7 mouse cellular contexts compared by ENCODE assay signal in the genomic region with DNA sequence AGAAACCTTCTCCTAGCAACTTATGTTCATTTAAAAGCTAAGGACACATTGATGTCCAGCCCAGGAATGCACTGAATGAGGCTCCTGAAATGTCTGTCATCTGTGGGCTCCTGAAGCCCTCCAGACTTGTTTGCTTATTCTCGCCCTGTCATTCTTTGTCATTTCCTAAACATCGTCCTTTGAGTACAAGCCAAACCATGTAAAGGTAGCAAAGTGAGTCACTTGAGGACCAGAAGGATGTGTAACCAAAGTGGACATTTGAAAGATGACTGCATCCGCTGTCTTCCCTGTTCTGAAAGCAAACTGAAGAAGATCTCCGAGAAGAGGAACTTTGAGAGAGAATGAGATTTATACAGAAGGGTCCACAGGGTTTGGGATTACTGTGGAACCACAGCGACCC.
"Had no signal": no experiment of that assay in that cellular context is flagged by ENCODE, and none has a peak within 500 bp of the region (broad histone marks: within the 10 kb centered on the region; RNA-seq: fewer than 3 reads in every experiment).

No protein-coding gene starts in this region.

- H3K4me3 ChIP-seq: limb, embryonic 13.5 days; midbrain, embryonic 10.5 days; neural tube, embryonic 12.5 days had no signal

- H3K9ac ChIP-seq: limb, embryonic 13.5 days; liver, embryonic 14.5 days; neural tube, embryonic 12.5 days had no signal

- H3K4me2 ChIP-seq: neural tube, embryonic 12.5 days had no signal

- H3K36me3 ChIP-seq: limb, embryonic 13.5 days; midbrain, embryonic 10.5 days; neural tube, embryonic 12.5 days had no signal

- H3K27ac ChIP-seq: limb, embryonic 13.5 days; liver, embryonic 14.5 days; midbrain, embryonic 10.5 days; neural tube, embryonic 12.5 days; stomach, postnatal 0 days had no signal

- H3K27me3 ChIP-seq: neural tube, embryonic 12.5 days had no signal

- H3K9me3 ChIP-seq: limb, embryonic 13.5 days; midbrain, embryonic 10.5 days; neural tube, embryonic 12.5 days had no signal

- DNase-seq: thymus, adult 2 months; thymus, postnatal 25 days had no signal
